Mouse (Mus musculus) CH12F3 (cell line): ENCODE results near the gene Syngr2.

Experiments used
- in situ Hi-C: fragments of 300-500 bp; cut with MboI; formaldehyde crosslinking; loops from 2 replicates; pipeline ENCODE4 v1.14.3; 2020; ENCODE audit warnings: low sequenced_read_pairs

The Syngr2 gene

GRCm38 (mm10) chr11:117809407-117810311 is at the start of gene Syngr2, which contains the start of gene Gm20708:
Syngr2 (plus strand) TSS chr11:117809668.
Gm20708 (plus strand) TSS chr11:117809668.
- in situ Hi-C loops: no loop called here

- in situ Hi-C loops: no loop called here
These were observed 48.9 kb upstream of the Syngr2 start for GRCm38 (mm10) chr11:117760374-117761119.

- in situ Hi-C loops: no loop called here
These were observed 47.7 kb upstream of the Syngr2 start for GRCm38 (mm10) chr11:117761801-117762200.

GRCm38 (mm10) chr11:117762246-117762645 is 47.2 kb upstream of the Syngr2 start:
- in situ Hi-C loops: no loop called here

GRCm38 (mm10) chr11:117764319-117764718 is 45.1 kb upstream of the Syngr2 start:
- in situ Hi-C loops: no loop called here

- in situ Hi-C loops: no loop called here
These were observed 44.1 kb upstream of the Syngr2 start for GRCm38 (mm10) chr11:117765361-117765760.

- in situ Hi-C loops: no loop called here
These were observed 43.2 kb upstream of the Syngr2 start for GRCm38 (mm10) chr11:117766275-117766674.

- in situ Hi-C loops: no loop called here
These were observed 40.5 kb upstream of the Syngr2 start for GRCm38 (mm10) chr11:117768725-117769682.

GRCm38 (mm10) chr11:117769683-117770047 is 39.8 kb upstream of the Syngr2 start:
- in situ Hi-C loops: no loop called here

GRCm38 (mm10) chr11:117770407-117770806 is 39.1 kb upstream of the Syngr2 start:
- in situ Hi-C loops: no loop called here

- in situ Hi-C loops: no loop called here
These were observed 37.1 kb upstream of the Syngr2 start for GRCm38 (mm10) chr11:117772352-117772751.

GRCm38 (mm10) chr11:117774925-117775324 is 34.5 kb upstream of the Syngr2 start:
- in situ Hi-C loops: no loop called here

GRCm38 (mm10) chr11:117775540-117775939 is 33.9 kb upstream of the Syngr2 start:
- in situ Hi-C loops: no loop called here

GRCm38 (mm10) chr11:117776085-117776792 is 33.2 kb upstream of the Syngr2 start:
- in situ Hi-C loops: no loop called here

- in situ Hi-C loops: no loop called here
These were observed 32.4 kb upstream of the Syngr2 start for GRCm38 (mm10) chr11:117777111-117777510.

GRCm38 (mm10) chr11:117778031-117778430 is 31.4 kb upstream of the Syngr2 start:
- in situ Hi-C loops: no loop called here

GRCm38 (mm10) chr11:117778851-117779433 is 30.5 kb upstream of the Syngr2 start:
- in situ Hi-C loops: no loop called here

GRCm38 (mm10) chr11:117779434-117780198 is 29.9 kb upstream of the Syngr2 start:
- in situ Hi-C loops: no loop called here

- in situ Hi-C loops: no loop called here
These were observed 29.3 kb upstream of the Syngr2 start for GRCm38 (mm10) chr11:117780199-117780515.
